Mouse (Mus musculus): Measurements from ENCODE around the gene Psmc4. TPM values are rescaled to one million over a fixed set of nuclear protein-coding genes. Genes with fewer than 3 reads are reported as not detected.

Gene Psmc4
- polyA plus RNA-seq (2012; rRNA removed), result 146 and 150 TPM in 2 replicates

GRCm38 (mm10) chr7:28049476-28050409 is at the start of gene Psmc4:
Gene Psmc4, minus strand, starts transcription at chr7:28050101.

GRCm38 (mm10) chr7:28070531-28071298 is 20.8 kb upstream of the Psmc4 start, which contains the start of gene Fcgbp:
Gene Fcgbp, plus strand, starts transcription at chr7:28071236.

GRCm38 (mm10) chr7:28013549-28014444 is 36.1 kb downstream of the Psmc4 start, which contains the start of gene Zfp850:
Gene Zfp850, minus strand, starts transcription at chr7:28014115.

Other genes starting within 250 kb of the Psmc4 start
- gene Zfp626, start 242.9 kb downstream of the Psmc4 start, polyA plus RNA-seq (2012; rRNA removed), result 0.33 and 0.41 TPM in 2 replicates
- 0.43 and 0.58 TPM in 2 replicates for gene Zfp59, start 211.5 kb downstream of the Psmc4 start, polyA plus RNA-seq (2012; rRNA removed)
- 0.30 and 0.33 TPM in 2 replicates for gene Zfp607a, start 192.6 kb downstream of the Psmc4 start, polyA plus RNA-seq (2012; rRNA removed)
- 1.3 and 1.5 TPM in 2 replicates for gene Zfp974, start 120.6 kb downstream of the Psmc4 start, polyA plus RNA-seq (2012; rRNA removed)
- gene Zfp780b, start 70.9 kb downstream of the Psmc4 start, polyA plus RNA-seq (2012; rRNA removed), result 1.0 and 1.4 TPM in 2 replicates
- 0.10 and 0.44 TPM in 2 replicates for gene Zfp850, start 36.0 kb downstream of the Psmc4 start, polyA plus RNA-seq (2012; rRNA removed)
- 24.0 and 60.8 TPM in 2 replicates for gene Fcgbp, start 21.1 kb upstream of the Psmc4 start, polyA plus RNA-seq (2012; rRNA removed)
- 0.12 and 0.15 TPM in 2 replicates for gene 9530053A07Rik, start 79.4 kb upstream of the Psmc4 start, polyA plus RNA-seq (2012; rRNA removed)
- 53.6 and 78.1 TPM in 2 replicates for gene Fbl, start 119.6 kb upstream of the Psmc4 start, polyA plus RNA-seq (2012; rRNA removed)
- gene Dyrk1b, start 129.4 kb upstream of the Psmc4 start, polyA plus RNA-seq (2012; rRNA removed), result 57.1 and 60.7 TPM in 2 replicates
- gene Eid2, start 217.8 kb upstream of the Psmc4 start, polyA plus RNA-seq (2012; rRNA removed), result 25.5 and 40.8 TPM in 2 replicates
- 16.8 and 23.9 TPM in 2 replicates for gene Eid2b, start 227.6 kb upstream of the Psmc4 start, polyA plus RNA-seq (2012; rRNA removed)
- gene Selenov, start 241.1 kb upstream of the Psmc4 start, polyA plus RNA-seq (2012; rRNA removed), result 0.12 and 0.46 TPM in 2 replicates

Measured in ovary, adult 2 months (tissue).